In genomic region chr3:153598631-153599030, GRCm38 (mm10) we compare ENCODE assay signal across 13 mouse cellular contexts.
DNase-seq lines count a peak whose midpoint lies in the region; ATAC-seq lines count a peak whose summit lies in the region.
"Had no signal": no experiment of that assay in that cellular context is flagged by ENCODE, and none has a peak within 500 bp of the region (broad histone marks: within the 10 kb centered on the region; RNA-seq: fewer than 3 reads in every experiment).

No protein-coding gene starts in this region.

- 82% methylated on average over 6 of the region's 6 CpGs for WGBS in forebrain, embryonic 14.5 days
- 89% methylated on average over 6 of the region's 6 CpGs for WGBS in forebrain, embryonic 10.5 days
- 88% methylated on average over 6 of the region's 6 CpGs for WGBS in neural tube, embryonic 14.5 days

- ATAC-seq in forebrain, embryonic 14.5 days: peak; percentile 60; the same call in 1 of the 2 replicates
- peak; percentile 32; the same call in 1 of the 2 replicates for ATAC-seq in neural tube, embryonic 14.5 days (ENCODE audit: low read depth)

- no peaks in the 10 kb centered on the region for H3K9me3 ChIP-seq in forebrain, embryonic 14.5 days (replicated peaks; ENCODE audit: control insufficient read depth, low read length)
- H3K9me3 ChIP-seq in forebrain, embryonic 10.5 days: no peaks in the 10 kb centered on the region
- no peaks in the 10 kb centered on the region for H3K9me3 ChIP-seq in neural tube, embryonic 14.5 days (ENCODE audit: control insufficient read depth, low read length)
- H3K9me3 ChIP-seq: embryonic facial prominence, embryonic 13.5 days; neural tube, embryonic 13.5 days had no signal

- peaks cover 8% of the 10 kb centered on the region for H3K4me1 ChIP-seq in forebrain, embryonic 14.5 days (ENCODE audit: control insufficient read depth, insufficient read depth, low read length)
- H3K4me1 ChIP-seq in forebrain, embryonic 10.5 days: peaks cover 17% of the 10 kb centered on the region
- no peaks in the 10 kb centered on the region; the same call in 1 of the 2 replicates for H3K4me1 ChIP-seq in neural tube, embryonic 14.5 days (ENCODE audit: control insufficient read depth, insufficient read depth, low read length)

- peak; percentile 38 for DNase-seq in forebrain, embryonic 14.5 days (ENCODE audit: low spot score)
- DNase-seq in forebrain, embryonic 10.5 days (ENCODE audit: extremely low spot score, low spot score): no peak
- no peak for DNase-seq in neural tube, embryonic 10.5 days (ENCODE audit: extremely low spot score, low spot score)
- DNase-seq in cerebellum, postnatal 25 days: peak; percentile 32 to 54
- peak; percentile 26 for DNase-seq in retina, postnatal 1 day
- no peak for DNase-seq in frontal cortex, postnatal 10 days (ENCODE audit: low spot score in 2 of 2)
- no peak for DNase-seq in right cerebral cortex, postnatal 14 days
- DNase-seq: adrenal gland, postnatal 25 days; heart, adult 11 months had no signal

- H3K27ac ChIP-seq in forebrain, embryonic 14.5 days (ENCODE audit: low read depth, low read length): no peak overlapping the region
- H3K27ac ChIP-seq in forebrain, embryonic 10.5 days: no peak overlapping the region
- H3K27ac ChIP-seq in neural tube, embryonic 14.5 days (ENCODE audit: low read depth, low read length): no peak overlapping the region
- H3K27ac ChIP-seq: embryonic facial prominence, embryonic 13.5 days; macrophage; neural tube, embryonic 13.5 days had no signal

- no peak overlapping the region for H3K9ac ChIP-seq in forebrain, embryonic 14.5 days (ENCODE audit: low read length)
- H3K9ac ChIP-seq in neural tube, embryonic 14.5 days (replicated peaks; ENCODE audit: low read depth, low read length): no peak overlapping the region
- H3K9ac ChIP-seq: embryonic facial prominence, embryonic 13.5 days; neural tube, embryonic 13.5 days had no signal

- H3K36me3 ChIP-seq in forebrain, embryonic 14.5 days (ENCODE audit: control insufficient read depth, insufficient read depth, low read length): no peaks in the 10 kb centered on the region
- H3K36me3 ChIP-seq in forebrain, embryonic 10.5 days (replicated peaks): no peaks in the 10 kb centered on the region
- no peaks in the 10 kb centered on the region for H3K36me3 ChIP-seq in neural tube, embryonic 14.5 days (ENCODE audit: control insufficient read depth, insufficient read depth, low read length)
- H3K36me3 ChIP-seq: embryonic facial prominence, embryonic 13.5 days; neural tube, embryonic 13.5 days had no signal

- H3K4me3 ChIP-seq in forebrain, embryonic 14.5 days (ENCODE audit: low read depth, low read length): no peak overlapping the region
- H3K4me3 ChIP-seq in forebrain, embryonic 10.5 days: no peak overlapping the region
- no peak overlapping the region for H3K4me3 ChIP-seq in neural tube, embryonic 14.5 days (ENCODE audit: low read depth, low read length)
- H3K4me3 ChIP-seq: embryonic facial prominence, embryonic 13.5 days; neural tube, embryonic 13.5 days had no signal

- no peak overlapping the region for H3K4me2 ChIP-seq in forebrain, embryonic 14.5 days (ENCODE audit: low read length)
- H3K4me2 ChIP-seq in neural tube, embryonic 14.5 days (ENCODE audit: low read depth, low read length): no peak overlapping the region
- H3K4me2 ChIP-seq: embryonic facial prominence, embryonic 13.5 days; neural tube, embryonic 13.5 days had no signal

- H3K27me3 ChIP-seq in forebrain, embryonic 14.5 days (replicated peaks; ENCODE audit: control insufficient read depth, insufficient read depth, low read length): no peaks in the 10 kb centered on the region
- no peaks in the 10 kb centered on the region for H3K27me3 ChIP-seq in forebrain, embryonic 10.5 days (ENCODE audit: poor library complexity, severe bottlenecking)
- no peaks in the 10 kb centered on the region for H3K27me3 ChIP-seq in neural tube, embryonic 14.5 days (ENCODE audit: control insufficient read depth, insufficient read depth, low read length)
- H3K27me3 ChIP-seq: embryonic facial prominence, embryonic 13.5 days; neural tube, embryonic 13.5 days had no signal

Comparison
In these comparisons a context has a peak if more than half of its experiments do, and no peak if none do; other contexts are left out.
1. DNase-seq: peak in forebrain, embryonic 14.5 days (single experiment), cerebellum, postnatal 25 days (2 of 2) and retina, postnatal 1 day (single experiment); none in forebrain, embryonic 10.5 days (single experiment), neural tube, embryonic 10.5 days (single experiment), frontal cortex, postnatal 10 days (0 of 2) and right cerebral cortex, postnatal 14 days (single experiment).